Comparison of ENCODE assay signal across 15 mouse cellular contexts in the genomic region with DNA sequence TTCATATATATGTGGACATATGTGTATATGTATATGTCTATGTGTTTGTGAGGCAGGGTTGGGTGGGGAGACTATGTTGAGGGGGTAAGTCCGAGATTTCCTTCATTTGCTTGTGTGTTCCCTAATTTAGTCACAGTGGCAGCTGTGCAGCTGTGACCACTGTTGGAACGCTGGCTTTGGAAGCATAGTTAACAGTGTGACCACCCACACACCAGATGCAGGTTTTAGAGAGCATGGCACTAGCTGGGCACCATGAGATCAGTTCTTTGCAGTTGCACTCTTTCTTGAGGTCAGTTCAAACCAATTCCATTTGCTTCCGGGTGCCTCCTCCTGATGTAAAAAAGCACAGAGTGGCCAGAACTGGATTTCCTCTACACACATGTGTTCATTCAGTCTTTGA.
"Had no signal": no experiment of that assay in that cellular context is flagged by ENCODE, and none has a peak within 500 bp of the region (broad histone marks: within the 10 kb centered on the region; RNA-seq: fewer than 3 reads in every experiment).

No protein-coding gene starts in this region.

- H3K4me2 ChIP-seq: neural tube, embryonic 13.5 days; neural tube, embryonic 15.5 days; stomach, embryonic 15.5 days had no signal

- H3K4me3 ChIP-seq: neural tube, embryonic 13.5 days; neural tube, embryonic 15.5 days; stomach, embryonic 15.5 days had no signal

- H3K27me3 ChIP-seq: neural tube, embryonic 13.5 days; neural tube, embryonic 15.5 days; stomach, embryonic 15.5 days had no signal

- DNase-seq: retina, postnatal 1 day; right cerebral cortex, adult 18-20 months; right cerebral cortex, postnatal 14 days; right cerebral cortex, postnatal 25 days; right cerebral cortex, postnatal 4 days; spleen, adult 18-20 months; thymus, adult 18-20 months; thymus, adult 2 months; thymus, postnatal 14 days; thymus, postnatal 25 days; thymus, postnatal 36 days; thymus, postnatal 4 days had no signal

- H3K36me3 ChIP-seq: neural tube, embryonic 13.5 days; neural tube, embryonic 15.5 days; stomach, embryonic 15.5 days had no signal
